Mouse (Mus musculus) thymus, postnatal 25 days (tissue): ENCODE measurements at regions not wholly inside any gene's neighbourhood (a gene's known extent, or its start where the extent isn't known, plus 50 kb on each side); places are given as distances from the start of the nearest gene placed in this dataset.

Experiments
- DNase-seq: peaks from one replicate; pipeline ENCODE4 v3.0.0; 2022

- DNase-seq, result no peak
Measured at GRCm38 (mm10) chr13:113536306-113536705, 82.1 kb downstream of the Snx18 start.

- no peak for DNase-seq
Measured at GRCm38 (mm10) chr13:113534664-113535455, 83.5 kb downstream of the Snx18 start.

- no peak for DNase-seq
Measured at GRCm38 (mm10) chr13:113533884-113534445, 84.4 kb downstream of the Snx18 start.

- DNase-seq, result no peak
Measured at GRCm38 (mm10) chr13:113526997-113527396, 91.4 kb downstream of the Snx18 start.

- DNase-seq, result no peak
Measured at GRCm38 (mm10) chr13:113523503-113523902, 94.9 kb downstream of the Snx18 start.

- DNase-seq, result no peak
Measured at GRCm38 (mm10) chr13:113518144-113518543, 100.2 kb downstream of the Snx18 start.

- no peak for DNase-seq
Measured at GRCm38 (mm10) chr13:113516102-113516501, 102.3 kb downstream of the Snx18 start.

GRCm38 (mm10) chr13:113515162-113515600 is 103.2 kb downstream of the Snx18 start:
- peak; percentile 9 for DNase-seq

GRCm38 (mm10) chr13:113509403-113510185 is 108.8 kb downstream of the Snx18 start:
- no peak for DNase-seq

- DNase-seq, result no peak
Measured at GRCm38 (mm10) chr13:113508124-113508728, 110.1 kb downstream of the Snx18 start.

GRCm38 (mm10) chr13:113502528-113502927 is 115.8 kb downstream of the Snx18 start:
- DNase-seq, result no peak

GRCm38 (mm10) chr13:113502059-113502458 is 116.3 kb downstream of the Snx18 start:
- DNase-seq, result no peak

GRCm38 (mm10) chr13:113500373-113500990 is 117.9 kb downstream of the Snx18 start:
- DNase-seq, result no peak

GRCm38 (mm10) chr13:113499079-113499710 is 119.2 kb downstream of the Snx18 start:
- DNase-seq, result no peak

- no peak for DNase-seq
Measured at GRCm38 (mm10) chr13:113495595-113496285, 122.6 kb downstream of the Snx18 start.

GRCm38 (mm10) chr13:113495136-113495535 is 123.2 kb downstream of the Snx18 start:
- no peak for DNase-seq

- DNase-seq, result no peak
Measured at GRCm38 (mm10) chr13:113494688-113495087, 123.7 kb downstream of the Snx18 start.

GRCm38 (mm10) chr13:113489951-113490822 is 128.2 kb downstream of the Snx18 start:
- DNase-seq, result no peak

GRCm38 (mm10) chr13:113486368-113486955 is 131.9 kb downstream of the Snx18 start:
- no peak for DNase-seq

GRCm38 (mm10) chr13:113485511-113485910 is 132.9 kb downstream of the Snx18 start:
- DNase-seq, result no peak
